In the genomic region with DNA sequence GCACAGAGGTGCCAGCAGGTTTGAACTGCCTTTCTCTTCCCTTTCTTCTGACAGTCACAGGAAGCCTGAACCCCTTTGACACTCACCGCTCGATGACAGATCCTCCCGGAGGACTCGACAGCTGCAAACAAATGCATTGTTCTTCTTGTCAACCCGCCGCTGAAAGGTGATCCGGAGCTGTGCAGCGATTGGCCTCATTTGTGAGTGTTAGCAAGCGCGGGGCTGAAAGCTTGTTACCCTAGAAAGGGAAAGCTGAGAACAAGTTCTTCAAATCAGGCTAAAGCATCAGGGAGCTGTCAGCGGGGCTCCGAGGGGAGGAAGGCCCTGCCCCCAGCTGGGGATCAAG, we compare ENCODE assay signal across 8 mouse cellular contexts.
DNase-seq lines count a peak whose midpoint lies in the region; ATAC-seq and TF ChIP-seq lines count a peak whose summit lies in the region.

No protein-coding gene starts in this region.

- DNase-seq in heart, adult 2 months: no peak
- no peak for DNase-seq in hindbrain, embryonic 14.5 days (ENCODE audit: low spot score)
- no peak for DNase-seq in cerebellum, adult 9-11 months
- DNase-seq in thymus, postnatal 10 days (ENCODE audit: low spot score in 2 of 2): no peak
- DNase-seq in frontal cortex, postnatal 14 days (ENCODE audit: low spot score in 2 of 2): no peak

- no peak overlapping the region for H3K27ac ChIP-seq in heart, embryonic 12.5 days (ENCODE audit: poor library complexity, severe bottlenecking)
- H3K27ac ChIP-seq in heart, adult 2 months: no peak overlapping the region
- H3K27ac ChIP-seq in embryonic facial prominence, embryonic 15.5 days (replicated peaks): no peak overlapping the region
- no peak overlapping the region for H3K27ac ChIP-seq in hindbrain, embryonic 14.5 days
- no peak overlapping the region for H3K27ac ChIP-seq in midbrain, embryonic 16.5 days (ENCODE audit: low read length)

- TF ChIP-seq POLR2A in heart, adult 2 months (IDR thresholded peaks at IDR 0.05; ENCODE audit: insufficient read depth, low read depth, low read length): no peak

- H3K4me2 ChIP-seq in heart, embryonic 12.5 days: peak overlapping the region; percentile 62
- H3K4me2 ChIP-seq in embryonic facial prominence, embryonic 15.5 days (replicated peaks): peak overlapping the region; percentile 24; the same call in 1 of the 2 replicates
- H3K4me2 ChIP-seq in hindbrain, embryonic 14.5 days (replicated peaks): 0 out of 2 replicates have a peak overlapping the region, but pooled peaks have one; percentile 0
- H3K4me2 ChIP-seq in midbrain, embryonic 16.5 days (ENCODE audit: low read length): peak overlapping the region; percentile 36

- intact Hi-C loops in heart, adult 2 months (cut with DNase I): loop anchor here (5.0 to 10.0 kb wide), 2 partner anchors 171 to 709 kb away; no protein-coding TSS in a partner anchor

- H3K4me1 ChIP-seq in heart, embryonic 12.5 days (replicated peaks): peaks cover 13% of the 10 kb centered on the region
- no peaks in the 10 kb centered on the region for H3K4me1 ChIP-seq in heart, adult 2 months (ENCODE audit: control insufficient read depth, insufficient read depth, low read length)
- H3K4me1 ChIP-seq in embryonic facial prominence, embryonic 15.5 days: peaks cover 13% of the 10 kb centered on the region; the same call in 1 of the 2 replicates
- H3K4me1 ChIP-seq in hindbrain, embryonic 14.5 days (replicated peaks; ENCODE audit: control insufficient read depth, insufficient read depth, low read length): peaks cover 12% of the 10 kb centered on the region
- H3K4me1 ChIP-seq in midbrain, embryonic 16.5 days (ENCODE audit: control insufficient read depth, insufficient read depth, low read length): peaks cover 13% of the 10 kb centered on the region

- WGBS in heart, embryonic 12.5 days: under 1% methylated on average over 12 of the region's 12 CpGs
- 4% methylated on average over 12 of the region's 12 CpGs for whole genome bisulfite sequencing in heart, adult 2 months
- 3% methylated on average over 12 of the region's 12 CpGs for WGBS in embryonic facial prominence, embryonic 15.5 days
- 3% methylated on average over 12 of the region's 12 CpGs for WGBS in hindbrain, embryonic 14.5 days
- 1% methylated on average over 12 of the region's 12 CpGs for WGBS in midbrain, embryonic 16.5 days

- no peaks in the 10 kb centered on the region for H3K36me3 ChIP-seq in heart, embryonic 12.5 days
- no peaks in the 10 kb centered on the region for H3K36me3 ChIP-seq in heart, adult 2 months (ENCODE audit: control insufficient read depth, insufficient read depth, low read length)
- no peaks in the 10 kb centered on the region for H3K36me3 ChIP-seq in embryonic facial prominence, embryonic 15.5 days
- H3K36me3 ChIP-seq in hindbrain, embryonic 14.5 days (replicated peaks; ENCODE audit: control insufficient read depth, insufficient read depth): no peaks in the 10 kb centered on the region
- no peaks in the 10 kb centered on the region for H3K36me3 ChIP-seq in midbrain, embryonic 16.5 days (ENCODE audit: control insufficient read depth, insufficient read depth, low read length)

- no peak for TF ChIP-seq CTCF in heart, adult 2 months (IDR thresholded peaks at IDR 0.05)

- H3K4me3 ChIP-seq in heart, embryonic 12.5 days: peak overlapping the region; percentile 27
- H3K4me3 ChIP-seq in heart, adult 2 months: no peak overlapping the region
- H3K4me3 ChIP-seq in embryonic facial prominence, embryonic 15.5 days (replicated peaks): peak overlapping the region; percentile 10; the same call in 1 of the 2 replicates
- H3K4me3 ChIP-seq in hindbrain, embryonic 14.5 days (replicated peaks; ENCODE audit: low read length): no peak overlapping the region
- H3K4me3 ChIP-seq in midbrain, embryonic 16.5 days (ENCODE audit: low read depth, low read length): no peak overlapping the region

- H3K9me3 ChIP-seq in heart, embryonic 12.5 days (replicated peaks): no peaks in the 10 kb centered on the region
- no peaks in the 10 kb centered on the region for H3K9me3 ChIP-seq in embryonic facial prominence, embryonic 15.5 days (replicated peaks)
- H3K9me3 ChIP-seq in hindbrain, embryonic 14.5 days (ENCODE audit: control insufficient read depth, low read length): no peaks in the 10 kb centered on the region
- H3K9me3 ChIP-seq in midbrain, embryonic 16.5 days (replicated peaks; ENCODE audit: control insufficient read depth, low read length, poor library complexity, severe bottlenecking): no peaks in the 10 kb centered on the region

- no peak for TF ChIP-seq EP300 in heart, adult 2 months (IDR thresholded peaks at IDR 0.05; ENCODE audit: insufficient read depth, low read depth, low read length)

- H3K79me2 ChIP-seq in heart, adult 2 months (replicated peaks; ENCODE audit: control insufficient read depth, insufficient read depth, low read length): no peaks in the 10 kb centered on the region

- H3K9ac ChIP-seq in heart, embryonic 12.5 days: peak overlapping the region; percentile 24; the same call in 1 of the 2 replicates
- H3K9ac ChIP-seq in heart, adult 2 months (ENCODE audit: low read depth, low read length): no peak overlapping the region
- H3K9ac ChIP-seq in embryonic facial prominence, embryonic 15.5 days: no peak overlapping the region
- no peak overlapping the region for H3K9ac ChIP-seq in hindbrain, embryonic 14.5 days
- H3K9ac ChIP-seq in midbrain, embryonic 16.5 days (ENCODE audit: low read depth, low read length): no peak overlapping the region

- peak; percentile 22; the same call in 1 of the 2 replicates for ATAC-seq in heart, embryonic 12.5 days (ENCODE audit: insufficient number of reproducible peaks, low FRiP score)
- ATAC-seq in embryonic facial prominence, embryonic 15.5 days (ENCODE audit: insufficient number of reproducible peaks, low FRiP score, low TSS enrichment, low read depth): 0 out of 2 replicates have a peak, but pooled peaks have one; percentile 63
- ATAC-seq in hindbrain, embryonic 14.5 days (ENCODE audit: low FRiP score): no peak
- peak; percentile 77 for ATAC-seq in midbrain, embryonic 16.5 days

- peaks cover 55% of the 10 kb centered on the region for H3K27me3 ChIP-seq in heart, embryonic 12.5 days (replicated peaks)
- peaks cover 1% of the 10 kb centered on the region; the same call in 1 of the 2 replicates for H3K27me3 ChIP-seq in heart, adult 2 months (ENCODE audit: control insufficient read depth, insufficient read depth, low read length)
- no peaks in the 10 kb centered on the region for H3K27me3 ChIP-seq in embryonic facial prominence, embryonic 15.5 days
- H3K27me3 ChIP-seq in hindbrain, embryonic 14.5 days (ENCODE audit: control insufficient read depth, insufficient read depth, low read length): peaks cover 14% of the 10 kb centered on the region; the same call in 1 of the 2 replicates
- H3K27me3 ChIP-seq in midbrain, embryonic 16.5 days (ENCODE audit: control insufficient read depth, insufficient read depth, low read depth, low read length): peaks cover 8% of the 10 kb centered on the region

Comparison
In these comparisons a context has a peak if more than half of its experiments do, and no peak if none do; other contexts are left out.
1. H3K4me3 ChIP-seq: peak in heart, embryonic 12.5 days (single experiment) and embryonic facial prominence, embryonic 15.5 days (single experiment); none in heart, adult 2 months (single experiment), hindbrain, embryonic 14.5 days (single experiment) and midbrain, embryonic 16.5 days (single experiment).
2. H3K4me2 ChIP-seq: peak in every context shown above with its lines; median percentile 62 in heart, embryonic 12.5 days; 36 in midbrain, embryonic 16.5 days; 24 in embryonic facial prominence, embryonic 15.5 days; 0 in hindbrain, embryonic 14.5 days.